Mouse (Mus musculus) embryonic fibroblast, embryonic 13.5 days (primary cell): Measurements from ENCODE around the gene B3gat2. TPM values are rescaled to one million over a fixed set of nuclear protein-coding genes. Genes with fewer than 3 reads are reported as not detected.

Experiments
- H3K27ac ChIP-seq: 2 replicates; pipeline ENCODE4 v1.5.1; 2012; ENCODE audit warnings: low read length, control low read depth, inconsistent platforms; ENCODE audit not compliant: insufficient read depth
- H3K4me1 ChIP-seq: 2 replicates; pipeline ENCODE4 v1.6.1; 2011; ENCODE audit warnings: low read length; ENCODE audit not compliant: control insufficient read depth, insufficient read depth
- H3K4me3 ChIP-seq: 2 replicates; pipeline ENCODE4 v1.5.1; 2011; ENCODE audit warnings: mild to moderate bottlenecking, control low read depth, low read length; ENCODE audit not compliant: insufficient read depth
- CTCF ChIP-seq: IDR thresholded peaks from 2 replicates; pipeline ENCODE4 v1.5.1; 2011; ENCODE audit warnings: mild to moderate bottlenecking, control low read depth, low read length, moderate library complexity, borderline replicate concordance; ENCODE audit not compliant: insufficient read depth
- POLR2A ChIP-seq: IDR thresholded peaks from 2 replicates; pipeline ENCODE4 v1.6.1; 2011; ENCODE audit warnings: low read depth, mild to moderate bottlenecking, control low read depth, low read length, moderate library complexity
- polyA plus RNA-seq: library from polyadenylated mRNA; stranded (reverse); fragments of >200 nt; gene quantifications from 2 replicates; pipeline ENCODE4 v1.2.4, GENCODE M21; 2011; ENCODE audit warnings: low read depth; ENCODE audit not compliant: missing spikeins, insufficient read length

Gene B3gat2
- polyA plus RNA-seq, 1 experiment, result 0.09 TPM

GRCm38 (mm10) chr1:23826887-23827758, 65.6 kb downstream of the B3gat2 start:
- TF ChIP-seq POLR2A (no peak), CTCF (peak; percentile 62; the same call in 1 of the 2 replicates)
- Histone ChIP-seq H3K4me3 (no peak overlapping the region), H3K4me1 (no peaks in the 10 kb centered on the region), H3K27ac (no peak overlapping the region)

GRCm38 (mm10) chr1:23834246-23834645, 72.7 kb downstream of the B3gat2 start:
- TF ChIP-seq CTCF, result no peak
- TF ChIP-seq POLR2A, result no peak
- H3K4me1 ChIP-seq, result no peaks in the 10 kb centered on the region
- no peak overlapping the region for H3K4me3 ChIP-seq
- no peak overlapping the region for H3K27ac ChIP-seq

GRCm38 (mm10) chr1:23834819-23835218, 73.3 kb downstream of the B3gat2 start:
- no peak overlapping the region for H3K4me3 ChIP-seq
- no peak overlapping the region for H3K27ac ChIP-seq
- TF ChIP-seq CTCF (no peak), POLR2A (no peak)
- no peaks in the 10 kb centered on the region for H3K4me1 ChIP-seq

DNA sequence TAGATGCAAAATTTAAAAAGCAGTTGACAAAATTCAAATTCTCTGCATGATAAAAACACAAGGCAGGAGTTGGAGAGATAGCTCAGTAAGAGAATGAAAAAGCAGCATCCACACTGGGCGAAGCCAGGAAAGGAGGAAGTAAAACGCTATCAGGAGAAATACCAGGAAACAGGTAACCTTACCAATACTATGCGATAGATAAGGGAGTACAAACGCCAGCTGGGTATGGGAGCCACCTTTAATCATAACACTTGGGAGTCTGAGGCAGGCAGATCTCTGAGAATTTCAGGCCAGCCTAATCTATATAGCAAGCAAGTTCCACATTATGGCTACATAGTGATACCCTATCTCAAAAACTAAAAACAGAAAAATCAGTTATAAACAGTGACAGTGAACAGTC, 75.1 kb downstream of the B3gat2 start:
- TF ChIP-seq CTCF, result no peak
- Histone ChIP-seq H3K27ac (no peak overlapping the region), H3K4me1 (no peaks in the 10 kb centered on the region), H3K4me3 (no peak overlapping the region)

GRCm38 (mm10) chr1:23840924-23841323, 79.4 kb downstream of the B3gat2 start:
- no peak overlapping the region for H3K4me3 ChIP-seq
- H3K27ac ChIP-seq, result no peak overlapping the region
- TF ChIP-seq CTCF, result no peak
- no peak for TF ChIP-seq POLR2A
- H3K4me1 ChIP-seq, result no peaks in the 10 kb centered on the region

DNA sequence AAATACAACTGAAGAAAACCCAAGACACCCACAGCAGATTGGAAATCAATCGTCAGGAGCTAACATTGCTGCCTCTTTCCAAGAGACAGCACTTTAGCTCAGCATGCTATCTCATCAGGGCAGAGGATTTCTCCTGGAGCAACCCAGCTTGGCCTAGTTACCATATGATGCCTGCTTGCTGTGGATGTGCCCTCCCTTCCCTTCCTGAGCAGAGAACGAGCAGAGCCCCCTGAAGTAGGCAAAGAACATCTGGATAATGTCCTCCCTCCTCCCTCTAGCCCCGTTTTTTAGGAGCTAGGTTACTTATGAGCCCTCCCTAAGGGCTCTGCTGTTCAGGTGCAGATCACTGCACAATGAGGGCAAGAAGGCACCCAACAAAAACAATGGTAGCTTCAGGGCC, 81.1 kb downstream of the B3gat2 start:
- H3K4me1 ChIP-seq, result no peaks in the 10 kb centered on the region
- no peak overlapping the region for H3K27ac ChIP-seq
- no peak overlapping the region for H3K4me3 ChIP-seq
- no peak for TF ChIP-seq POLR2A
- TF ChIP-seq CTCF, result no peak

DNA sequence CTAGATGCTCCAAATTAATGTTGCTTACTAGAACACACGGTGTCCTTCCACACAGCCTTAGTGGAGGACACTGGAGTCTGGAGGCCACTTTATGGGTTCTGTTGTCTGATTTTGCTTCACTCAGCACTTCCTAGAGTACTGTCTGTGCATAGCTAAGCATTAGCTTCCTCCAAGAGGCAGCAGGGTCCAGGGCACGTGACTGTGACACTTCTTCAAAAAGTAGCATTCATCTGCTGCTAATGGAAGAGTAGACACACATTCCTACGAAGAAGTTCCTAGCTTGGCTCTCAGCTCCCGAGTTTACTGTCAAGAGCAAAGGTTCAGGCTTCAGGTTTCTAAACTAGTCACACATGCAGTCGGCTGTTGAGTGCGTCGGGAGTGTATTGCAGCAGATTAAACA, 82.2 kb downstream of the B3gat2 start:
- no peaks in the 10 kb centered on the region for H3K4me1 ChIP-seq
- H3K27ac ChIP-seq, result no peak overlapping the region
- no peak overlapping the region for H3K4me3 ChIP-seq
- TF ChIP-seq CTCF (no peak), POLR2A (no peak)

GRCm38 (mm10) chr1:23845007-23845406, 83.5 kb downstream of the B3gat2 start:
- no peaks in the 10 kb centered on the region for H3K4me1 ChIP-seq
- no peak overlapping the region for H3K4me3 ChIP-seq
- TF ChIP-seq POLR2A (no peak), CTCF (no peak)
- H3K27ac ChIP-seq, result no peak overlapping the region

DNA sequence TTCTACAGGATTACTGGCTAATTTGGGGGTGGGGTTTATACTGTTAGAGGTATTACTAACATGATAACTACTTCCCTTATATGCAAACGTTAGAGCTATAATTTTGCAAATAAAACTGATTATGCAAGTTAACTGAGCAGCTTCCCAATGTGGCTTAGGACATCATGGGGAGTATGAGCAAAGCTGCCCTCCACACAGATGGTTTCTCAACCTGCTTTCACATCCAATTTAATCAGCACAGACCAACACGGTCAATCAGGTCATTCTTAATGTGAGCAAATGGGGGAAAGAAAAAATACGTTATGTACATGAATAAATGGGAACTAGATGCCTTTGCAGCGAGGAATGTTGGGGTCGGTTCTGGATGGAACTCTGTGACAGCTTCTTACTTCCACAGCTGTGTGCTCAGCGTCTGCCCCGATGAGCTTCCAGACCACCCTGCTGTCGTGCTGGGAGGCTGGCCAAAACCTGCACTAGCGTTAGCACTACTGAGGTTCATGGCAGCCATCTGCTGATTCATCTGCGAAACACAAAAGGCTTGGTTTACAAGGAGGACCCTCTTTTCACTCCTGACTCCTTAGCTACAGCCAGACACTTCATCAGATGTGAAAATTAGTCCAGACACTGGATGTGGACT, 84.6 kb downstream of the B3gat2 start:
- Histone ChIP-seq H3K4me3 (no peak overlapping the region), H3K27ac (no peak overlapping the region), H3K4me1 (no peaks in the 10 kb centered on the region)
- TF ChIP-seq POLR2A, result no peak
- no peak for TF ChIP-seq CTCF

- TF ChIP-seq POLR2A (no peak), CTCF (no peak)
- Histone ChIP-seq H3K27ac (no peak overlapping the region), H3K4me3 (no peak overlapping the region), H3K4me1 (no peaks in the 10 kb centered on the region; the same call in 1 of the 2 replicates)
Observed at GRCm38 (mm10) chr1:23855623-23856022, 94.1 kb downstream of the B3gat2 start.
